Mouse (Mus musculus): ENCODE measurements around the gene Crtap.
"Not testable (repeated sequence)": the region's sequence is repeated elsewhere in the genome, so short reads cannot be mapped to it uniquely, and the experiment has no call there.

The Crtap gene

GRCm38 (mm10) chr9:114394677-114395076 is 4.2 kb upstream of the Crtap start:
- DNase-seq: no peak

GRCm38 (mm10) chr9:114394136-114394535 is 3.7 kb upstream of the Crtap start:
- DNase-seq: not testable (repeated sequence)

DNA sequence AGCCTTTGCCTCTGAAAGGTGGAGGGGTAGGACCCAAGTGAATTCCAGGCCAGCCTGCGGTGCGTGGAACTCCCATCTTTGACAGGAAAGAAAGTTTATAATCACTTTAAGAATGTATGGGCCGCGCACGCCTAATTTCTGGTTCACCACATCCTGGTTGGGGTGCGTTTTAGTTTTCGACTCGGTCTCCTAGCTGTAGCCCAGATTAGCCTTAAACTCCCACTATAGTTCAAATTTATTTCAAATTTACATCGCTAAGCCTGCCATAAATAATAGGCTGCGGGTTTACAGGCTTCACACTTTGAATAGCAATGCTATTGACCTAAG is 237 bp upstream of the Crtap start:
- DNase-seq: no peak

GRCm38 (mm10) chr9:114389371-114389904 is 1.0 kb downstream of the Crtap start:
- DNase-seq: peak; percentile 33 to 39

GRCm38 (mm10) chr9:114388701-114389370 is 1.6 kb downstream of the Crtap start:
- no peak for DNase-seq

DNA sequence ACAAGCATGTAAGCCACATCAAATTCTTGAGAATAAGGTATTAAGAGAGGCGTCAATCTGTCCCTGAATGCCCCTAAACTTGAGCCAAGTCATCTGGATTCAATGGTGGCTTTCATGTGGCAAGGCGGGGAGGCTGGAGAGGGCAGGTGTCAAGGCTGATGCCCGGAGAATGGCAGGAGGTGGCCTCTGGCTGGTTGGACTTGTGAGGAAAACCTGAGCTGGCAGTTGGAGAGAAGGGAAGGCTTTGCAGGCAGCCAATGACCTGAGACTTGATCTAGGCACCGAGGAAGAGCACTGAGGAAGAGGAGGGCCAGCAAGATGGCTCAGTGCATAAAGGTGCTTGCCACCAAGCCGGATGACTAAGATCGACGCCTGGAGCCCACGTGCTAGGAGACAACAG is 2.2 kb downstream of the Crtap start:
- DNase-seq: no peak

DNA sequence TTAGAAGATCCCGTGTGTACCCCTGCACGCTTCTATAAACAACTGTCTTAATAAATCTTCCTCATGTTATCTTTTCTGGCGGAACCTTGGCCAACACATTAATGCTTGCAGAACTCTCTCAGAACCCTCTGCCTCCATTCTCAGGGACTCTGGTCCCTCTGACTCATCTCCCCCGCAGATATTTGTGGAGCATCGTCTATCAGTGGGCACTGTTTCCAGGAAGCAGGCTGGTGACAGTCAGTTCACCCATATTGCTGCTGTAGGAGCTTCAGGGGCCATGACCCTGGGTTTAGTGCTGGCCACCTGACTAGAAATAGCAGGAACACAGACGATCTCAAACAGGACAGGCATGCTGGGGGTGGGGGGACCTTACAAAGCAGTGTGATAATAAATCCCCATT is 3.4 kb downstream of the Crtap start:
- DNase-seq: no peak

DNA sequence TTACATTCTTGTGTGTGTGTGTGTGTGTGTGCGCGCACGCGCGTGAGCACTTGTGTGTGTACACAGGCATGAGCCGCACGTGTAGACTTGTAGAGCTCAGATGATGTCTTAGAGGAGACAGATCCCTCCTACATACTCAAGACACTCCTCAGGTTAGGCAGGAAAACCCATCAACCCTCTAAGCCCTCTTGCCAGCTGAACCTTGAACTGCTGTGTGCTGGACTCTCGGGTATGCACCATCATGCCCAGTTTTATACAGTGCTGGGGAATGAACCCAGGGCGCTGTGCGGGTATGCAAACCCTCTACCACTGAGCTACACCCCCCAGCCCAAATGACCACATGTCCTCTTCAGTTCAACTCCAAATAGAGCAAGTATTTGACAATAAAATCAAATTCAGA is 5.3 kb downstream of the Crtap start:
- DNase-seq: peak; percentile 54 to 56

DNA sequence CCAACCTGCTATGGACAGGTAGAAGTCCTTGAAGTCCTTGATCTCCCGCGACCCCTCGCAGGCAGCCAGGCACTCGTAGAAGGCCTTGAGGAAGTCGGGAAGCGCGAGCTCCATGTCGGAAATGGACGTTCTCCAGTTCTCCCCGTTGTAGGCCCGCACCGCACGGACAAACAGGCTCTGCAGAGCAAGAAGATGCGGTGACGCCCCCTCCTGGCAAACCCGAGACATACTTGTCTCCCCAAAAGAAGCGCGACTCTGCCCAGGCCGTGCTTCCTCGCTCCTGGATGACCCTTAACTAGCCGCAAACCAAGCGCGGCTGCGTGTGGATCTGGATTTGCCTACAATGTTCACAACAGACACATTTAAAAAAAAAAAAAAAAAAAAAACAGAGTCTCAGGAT is 5.8 kb downstream of the Crtap start:
- no peak for DNase-seq

DNA sequence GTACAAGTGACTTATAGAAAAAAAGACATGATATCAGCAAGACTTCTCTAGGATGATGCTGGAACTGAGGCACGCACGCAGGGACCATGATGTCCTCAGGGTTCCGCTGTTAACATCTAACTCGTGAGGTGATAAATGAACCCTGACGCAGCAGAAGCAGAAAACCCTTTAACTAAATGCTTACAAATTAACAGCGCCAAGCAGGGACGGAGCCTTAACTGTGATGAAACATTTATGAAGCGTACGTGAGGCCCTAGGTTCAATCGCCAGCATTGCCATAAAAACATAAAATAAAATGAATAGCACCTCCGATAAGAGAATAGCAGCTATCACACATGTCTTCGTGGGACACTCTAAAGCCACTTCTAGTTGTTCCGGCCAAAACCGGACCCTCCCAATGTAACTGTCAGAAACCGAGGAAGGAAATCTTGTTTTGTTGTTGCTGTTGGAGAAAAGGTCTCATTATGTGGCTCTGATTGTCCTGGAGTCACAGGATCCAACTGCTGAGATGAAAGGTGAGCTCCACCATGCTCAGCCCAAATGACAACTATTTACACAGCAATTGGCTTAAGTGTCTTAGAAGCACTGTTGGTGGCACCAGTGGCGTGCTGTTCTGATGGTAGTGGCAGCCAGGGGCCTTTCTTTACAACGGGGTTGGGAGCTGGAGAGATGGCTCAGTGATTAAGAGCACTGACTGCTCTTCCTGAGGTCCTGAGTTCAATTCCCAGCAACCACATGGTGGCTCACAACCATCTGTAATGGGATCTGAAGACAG is 7.4 kb downstream of the Crtap start:
- DNase-seq: peak; percentile 45 to 57

DNA sequence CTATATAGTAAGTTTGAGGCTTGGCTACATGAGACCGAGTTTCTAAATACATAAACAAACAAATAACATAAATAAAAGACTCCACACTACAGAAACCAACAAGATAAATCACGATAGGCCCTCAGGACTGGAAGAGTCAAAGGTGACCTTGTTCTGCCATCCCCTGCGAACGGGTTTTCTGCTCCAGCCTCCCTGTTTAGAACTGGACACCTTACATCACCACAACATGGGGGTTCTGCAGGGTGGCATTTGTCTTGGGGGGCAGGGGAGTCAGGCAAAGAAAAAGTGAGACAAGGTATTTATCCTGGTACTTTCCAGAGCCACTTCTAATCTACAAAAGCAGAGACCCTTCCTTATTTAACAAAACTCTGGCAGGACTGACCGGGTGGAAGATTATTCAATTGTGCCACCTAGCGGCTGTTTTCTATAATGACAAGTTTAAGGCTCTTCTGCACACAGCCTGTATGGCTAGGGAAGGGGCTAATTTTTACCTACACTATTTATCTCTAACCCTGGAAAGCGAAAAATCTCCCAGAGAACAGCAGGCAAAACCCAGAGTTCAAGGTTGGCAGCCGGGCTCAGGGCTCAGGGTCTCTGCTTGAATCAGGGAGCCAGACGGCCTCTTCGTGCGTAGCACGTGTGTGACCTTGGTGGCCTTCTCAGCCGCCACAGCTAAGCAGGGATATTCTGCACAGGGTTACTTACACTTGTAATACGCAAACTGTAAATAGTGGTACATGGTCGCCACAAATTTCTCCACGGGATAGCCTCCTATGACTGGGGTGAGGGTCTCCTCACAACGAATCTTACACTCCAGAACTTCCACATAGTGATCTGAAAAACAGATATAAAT is 9.4 kb downstream of the Crtap start:
- DNase-seq: peak in 1 of 2 experiments; percentile 22

- peak in 1 of 2 experiments; percentile 45 for DNase-seq
Observed at GRCm38 (mm10) chr9:114379871-114380270, 10.6 kb downstream of the Crtap start.

- DNase-seq: no peak
Observed at GRCm38 (mm10) chr9:114377168-114377567, 13.3 kb downstream of the Crtap start.

DNA sequence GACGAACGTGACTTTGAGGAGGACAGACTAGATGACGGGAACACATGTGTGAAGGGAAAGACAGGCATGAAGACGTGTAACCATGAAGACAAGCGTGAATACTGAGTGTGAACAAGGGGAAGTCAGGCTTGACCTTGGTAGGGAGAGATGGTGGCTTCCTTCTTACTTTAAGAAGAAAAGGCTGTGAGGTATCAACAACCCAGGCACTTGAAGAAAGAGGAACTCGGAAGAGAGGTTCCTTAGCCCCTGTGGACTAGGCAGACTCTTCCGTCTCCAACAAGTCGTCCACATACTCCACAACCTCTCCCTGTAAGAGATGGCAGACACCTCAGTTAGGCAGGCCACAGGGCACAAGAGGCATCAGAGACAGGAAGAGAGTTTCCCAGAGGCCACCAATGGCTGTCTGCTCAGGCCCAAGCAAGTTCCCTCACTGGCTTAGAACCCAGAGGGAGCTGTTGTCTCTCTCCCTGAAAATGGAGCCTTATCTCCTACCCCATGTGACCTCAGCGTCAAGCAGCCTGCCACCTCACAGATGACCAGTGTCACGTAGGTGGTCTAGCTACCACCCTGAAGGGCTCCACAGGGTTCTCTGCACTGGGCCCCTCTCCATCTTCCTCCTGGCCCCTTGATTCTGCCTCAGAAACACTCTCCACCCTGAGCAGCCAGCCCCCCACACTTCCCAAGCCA is 15.1 kb downstream of the Crtap start:
- DNase-seq: no peak

- not testable (repeated sequence) for DNase-seq
Observed at GRCm38 (mm10) chr9:114371717-114372116, 18.8 kb downstream of the Crtap start.

- DNase-seq: not testable (repeated sequence)
Observed at GRCm38 (mm10) chr9:114369389-114369788, 21.1 kb downstream of the Crtap start.

GRCm38 (mm10) chr9:114368471-114368858 is 22.0 kb downstream of the Crtap start:
- DNase-seq: no peak

DNA sequence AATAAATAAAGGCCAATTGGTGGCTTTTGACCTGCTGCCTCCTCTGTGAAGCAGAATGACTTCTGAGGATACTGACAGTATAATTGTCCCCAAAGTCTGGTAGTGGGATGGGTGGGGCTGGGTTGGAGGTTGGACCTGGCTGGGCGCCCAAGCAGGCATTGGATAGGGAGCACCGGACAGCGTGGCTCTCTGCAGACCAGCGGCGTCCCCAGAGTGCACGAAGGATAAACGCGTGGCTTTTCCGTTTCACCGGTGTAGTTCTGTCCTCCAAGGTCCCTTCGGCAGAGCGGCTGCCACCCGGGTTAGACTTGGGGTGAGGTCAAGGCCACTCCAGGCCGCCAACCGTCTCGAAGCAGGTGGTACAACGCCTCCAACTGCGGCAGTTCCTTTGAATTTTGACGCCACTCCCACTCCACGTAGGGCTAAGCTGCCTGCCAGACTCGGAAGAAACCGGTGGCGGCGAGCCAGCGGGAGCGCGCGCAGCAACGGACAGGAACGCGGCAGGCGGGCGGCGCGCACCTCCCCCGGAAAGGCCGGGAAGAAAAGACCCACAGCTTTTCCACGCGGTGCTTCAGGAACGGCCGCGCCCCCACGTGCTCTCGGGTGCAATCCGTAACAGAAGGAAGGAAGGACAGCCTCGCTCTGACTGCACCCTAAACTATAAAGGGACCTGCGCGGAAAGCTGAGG is 22.5 kb downstream of the Crtap start:
- DNase-seq: peak; percentile 73 to 86

DNA sequence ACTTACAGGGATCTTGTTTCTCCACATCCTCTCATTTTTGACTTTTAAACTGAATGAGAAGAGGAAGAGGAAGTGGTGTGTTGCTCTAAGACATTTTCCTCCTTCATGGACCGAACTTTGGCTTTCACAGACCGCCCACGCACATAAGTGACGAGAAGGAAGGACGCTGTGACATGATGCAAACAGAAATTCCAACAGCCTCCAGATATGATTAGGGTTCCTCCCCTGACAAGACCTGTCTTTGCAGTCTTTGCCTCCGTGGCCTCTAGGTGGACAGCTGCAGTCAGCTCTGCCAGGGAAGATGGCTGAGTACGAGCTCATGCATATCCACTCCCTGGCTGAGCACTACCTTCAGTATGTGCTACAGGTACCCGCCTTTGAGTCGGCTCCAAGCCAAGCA is 60.6 kb downstream of the Crtap start, which contains the start of gene Bcl2a1c:
TSS of gene Bcl2a1c (plus strand) at position 281 of the 400 bp plus-strand sequence.
- DNase-seq: not testable (repeated sequence)

GRCm38 (mm10) chr9:114328332-114328731 is 62.1 kb downstream of the Crtap start:
- DNase-seq: not testable (repeated sequence)

DNA sequence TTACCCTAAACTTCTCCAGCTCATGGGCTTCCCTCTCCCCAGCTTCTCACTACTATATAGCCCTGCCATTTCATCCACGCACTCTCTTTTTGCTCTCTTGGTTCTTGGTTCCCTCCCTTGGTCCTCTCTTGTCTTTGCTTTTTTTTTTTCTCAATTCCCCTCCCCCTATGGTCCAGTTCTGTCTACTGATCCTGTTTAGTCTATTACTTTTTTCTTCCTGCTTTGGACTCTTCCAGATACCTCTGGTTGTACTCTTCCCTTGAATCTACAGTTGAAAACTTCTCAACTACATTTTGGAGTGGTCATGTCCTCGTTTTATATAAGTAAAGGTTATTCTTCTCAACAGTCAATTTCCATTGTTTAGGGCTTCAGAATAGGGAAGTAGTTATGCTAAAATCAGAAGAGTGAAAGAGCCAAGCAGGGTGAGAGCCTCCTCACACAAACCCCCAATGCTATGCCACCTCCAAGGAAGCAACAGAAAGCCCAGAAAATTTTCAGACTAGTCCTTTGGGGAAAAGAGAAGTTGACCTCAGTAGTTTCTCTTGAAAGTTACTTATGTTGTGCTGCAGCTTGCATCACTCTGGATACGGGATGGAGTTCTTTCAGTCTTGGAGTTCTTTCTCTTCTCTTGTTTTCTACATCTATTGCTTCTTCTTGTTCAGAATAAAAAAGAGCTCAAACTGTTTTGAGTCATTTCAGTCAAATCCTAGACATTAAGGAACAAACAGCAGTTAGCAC is 64.3 kb downstream of the Crtap start:
- DNase-seq: no peak
